Mouse (Mus musculus) cerebellum, adult (tissue): ENCODE data around the gene Exosc10.

Source experiments
- ATAC-seq: cut with Nextera tagmentation; 2 replicates; pipeline ENCODE4 v1.9.2; 2017; ENCODE audit warnings: mild to moderate bottlenecking, moderate library complexity, mixed read lengths; ENCODE audit not compliant: insufficient number of reproducible peaks, low FRiP score, low TSS enrichment

Gene Exosc10

GRCm38 (mm10) chr4:148570138-148570537, 11.9 kb downstream of the Exosc10 start:
- ATAC-seq: no peak

DNA sequence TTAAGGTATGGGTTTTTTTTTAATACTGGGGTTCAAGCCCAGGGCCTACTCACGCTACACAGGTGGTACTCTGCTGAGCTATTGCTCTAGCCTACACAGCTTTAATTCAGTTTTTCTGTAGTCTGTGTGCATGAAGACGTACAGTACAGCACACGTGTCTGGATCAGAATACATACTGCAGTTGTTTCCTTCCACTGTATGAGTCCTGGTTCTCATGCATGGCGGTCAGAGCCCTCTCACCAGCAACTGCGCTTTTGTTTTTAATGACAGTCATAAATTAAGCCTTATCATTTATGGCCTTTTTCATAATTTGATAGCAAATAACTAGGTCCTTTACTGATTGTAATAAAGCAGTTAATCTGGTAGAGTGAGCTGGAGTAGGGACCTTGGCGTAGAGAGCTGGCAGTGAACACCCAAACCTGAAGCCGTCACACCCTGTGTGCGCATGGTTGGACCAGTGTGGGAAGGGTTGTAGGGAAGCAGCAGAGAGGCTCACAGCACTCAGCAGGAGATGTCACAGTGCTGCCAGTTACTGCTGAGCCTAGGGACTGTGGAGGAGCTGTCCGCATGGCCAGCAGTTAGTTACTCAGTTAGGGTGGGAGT, 12.6 kb downstream of the Exosc10 start:
- no peak for ATAC-seq

- ATAC-seq: no peak
Observed at GRCm38 (mm10) chr4:148573222-148573621, 15.0 kb downstream of the Exosc10 start.

GRCm38 (mm10) chr4:148580765-148581164, 22.5 kb downstream of the Exosc10 start:
- no peak for ATAC-seq

- ATAC-seq: no peak
Observed at GRCm38 (mm10) chr4:148581422-148581821, 23.2 kb downstream of the Exosc10 start.

- no peak for ATAC-seq
Observed at GRCm38 (mm10) chr4:148583257-148583656, 25.0 kb downstream of the Exosc10 start.

- no peak for ATAC-seq
Observed at GRCm38 (mm10) chr4:148586648-148587047, 28.4 kb downstream of the Exosc10 start.

- ATAC-seq: no peak
Observed at GRCm38 (mm10) chr4:148588793-148589192, 30.6 kb downstream of the Exosc10 start.

GRCm38 (mm10) chr4:148589565-148589964, 31.3 kb downstream of the Exosc10 start:
- ATAC-seq: no peak

DNA sequence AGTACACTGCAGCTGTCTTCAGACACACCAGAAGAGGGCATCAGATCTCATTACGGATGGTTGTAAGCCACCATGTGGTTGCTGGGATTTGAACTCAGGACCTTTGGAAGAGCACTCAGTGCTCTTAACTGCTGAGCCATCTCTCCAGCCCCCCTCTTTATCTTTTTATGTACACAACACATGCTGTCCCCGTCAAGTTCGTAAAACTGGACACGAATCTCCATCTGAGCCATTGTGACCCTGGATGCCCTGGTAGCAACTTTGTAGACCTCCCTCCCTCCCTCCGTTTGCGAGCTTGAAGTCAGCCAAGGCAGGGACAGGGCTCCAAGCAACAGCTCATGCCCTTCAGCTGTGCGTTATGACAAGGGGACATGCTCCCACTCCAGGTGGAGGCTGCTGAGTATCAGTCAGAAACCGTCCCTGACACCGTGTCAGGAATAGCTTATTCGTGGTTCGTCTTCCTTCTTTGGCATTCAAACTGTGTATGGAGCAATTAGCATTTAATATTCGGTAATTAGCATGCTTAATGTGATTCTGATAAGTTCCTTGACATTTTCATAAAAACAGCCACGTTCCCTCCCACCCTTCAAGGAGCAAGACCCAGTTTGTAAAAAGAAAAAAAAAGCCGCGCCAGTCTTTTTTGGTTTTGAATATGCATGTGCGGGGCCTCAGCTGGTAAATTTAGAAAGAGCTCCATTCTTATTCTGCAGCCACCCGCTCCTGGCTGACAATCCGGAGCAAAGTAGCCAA, 32.4 kb downstream of the Exosc10 start:
- ATAC-seq: no peak; the same call in 1 of the 2 replicates

DNA sequence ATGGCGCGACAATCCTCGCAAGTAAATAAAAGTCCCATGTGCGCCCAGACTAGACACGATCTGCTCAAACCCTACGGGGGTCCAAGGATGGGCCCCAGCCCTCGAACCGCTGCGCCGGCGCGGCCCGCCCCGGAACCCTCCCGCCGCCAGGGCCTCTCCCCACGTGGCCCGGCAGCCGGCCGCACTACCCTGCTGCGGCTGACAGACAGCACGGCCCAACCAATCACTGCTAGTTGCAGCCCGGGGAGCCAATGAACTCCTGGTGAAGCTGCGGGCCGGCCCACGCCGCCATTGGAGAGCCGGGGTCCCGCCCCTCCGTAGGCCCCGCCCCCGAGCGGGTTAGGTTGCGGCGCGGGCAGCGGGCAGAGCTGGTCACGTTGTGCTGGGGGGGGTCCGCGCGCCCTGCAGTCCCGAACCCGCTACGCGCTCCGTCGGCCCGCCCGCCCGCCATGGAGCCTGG, 33.0 kb downstream of the Exosc10 start, which contains the start of gene Srm:
Gene Srm (plus strand): TSS at position 333 of the 460 bp plus-strand sequence.
- ATAC-seq: peak; percentile 99

GRCm38 (mm10) chr4:148591637-148592380, 33.6 kb downstream of the Exosc10 start:
- ATAC-seq: no peak

DNA sequence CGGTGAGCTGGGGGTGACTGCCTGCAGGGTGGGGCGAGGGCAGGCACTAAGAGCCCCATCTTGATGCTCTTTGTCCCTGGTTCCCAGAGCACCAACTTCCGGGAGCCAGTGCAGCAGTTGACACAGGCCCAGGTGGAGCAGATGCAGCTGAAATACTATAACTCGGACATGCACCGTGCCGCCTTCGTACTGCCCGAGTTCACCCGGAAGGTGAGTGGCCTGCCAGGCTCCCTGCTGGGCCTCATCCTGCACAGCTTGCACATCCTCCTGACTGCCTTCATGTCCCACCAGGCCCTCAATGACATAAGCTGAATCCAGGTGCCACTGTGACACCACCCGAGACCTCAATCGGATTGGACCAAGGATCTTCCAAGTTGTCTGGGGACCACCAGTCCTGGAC, 35.8 kb downstream of the Exosc10 start:
- ATAC-seq: no peak

DNA sequence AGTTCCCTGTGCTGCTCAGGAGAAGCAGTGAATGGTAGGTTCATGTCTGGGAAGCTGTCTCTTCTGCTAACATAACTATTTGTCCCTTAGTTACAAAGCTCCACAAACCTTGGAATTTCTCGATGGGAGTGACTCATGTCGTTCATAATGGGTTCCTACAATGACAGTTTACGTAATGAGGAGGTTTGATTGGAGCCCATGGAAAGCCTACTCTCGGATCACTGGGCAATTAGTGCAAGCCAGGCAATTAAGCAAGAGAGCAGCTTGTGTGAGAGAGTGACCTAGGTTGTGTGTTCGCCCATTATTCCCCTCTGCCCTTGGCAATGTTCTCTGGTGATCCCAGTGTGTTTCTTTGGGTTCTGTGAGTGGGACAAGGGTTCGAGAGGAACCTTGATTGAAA, 37.7 kb downstream of the Exosc10 start:
- no peak for ATAC-seq

DNA sequence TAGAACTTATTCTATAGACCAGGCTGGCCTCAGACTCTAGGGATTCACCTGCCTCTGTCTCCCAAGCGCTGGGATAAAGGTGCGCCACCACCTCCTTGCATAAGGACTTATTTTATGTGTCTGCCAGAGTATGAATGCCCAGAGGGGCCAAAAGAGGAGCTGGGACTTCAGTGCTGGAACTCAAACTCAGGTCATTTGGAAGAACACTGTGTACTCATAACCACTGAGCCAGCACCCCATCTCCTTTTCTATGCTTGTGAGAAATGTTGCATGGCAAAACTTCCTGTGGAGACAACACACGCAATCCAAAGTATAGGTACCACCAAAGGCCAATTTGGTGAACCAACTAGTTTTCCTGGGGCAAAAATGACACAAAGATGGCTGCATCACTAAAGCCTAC, 38.5 kb downstream of the Exosc10 start:
- ATAC-seq: no peak

DNA sequence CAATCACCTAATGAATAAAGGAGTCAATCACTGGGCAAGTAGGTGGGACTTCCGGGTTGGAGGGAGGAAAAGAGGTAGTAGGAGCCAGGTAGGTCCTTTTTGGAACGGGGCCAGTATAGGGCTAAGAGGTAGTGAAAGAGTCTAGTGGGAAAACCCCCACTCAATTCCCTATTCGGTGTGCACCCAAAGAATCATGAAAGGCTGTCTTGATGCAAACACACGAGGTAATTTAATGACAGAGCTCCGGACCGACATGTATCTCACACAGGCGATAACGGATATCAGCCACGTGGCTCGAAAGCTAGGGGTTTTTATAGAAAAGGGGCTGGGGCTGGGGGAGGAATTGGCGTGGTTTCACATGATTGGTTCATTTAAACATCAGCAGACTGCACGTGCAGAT, 40.6 kb downstream of the Exosc10 start:
- ATAC-seq: no peak

DNA sequence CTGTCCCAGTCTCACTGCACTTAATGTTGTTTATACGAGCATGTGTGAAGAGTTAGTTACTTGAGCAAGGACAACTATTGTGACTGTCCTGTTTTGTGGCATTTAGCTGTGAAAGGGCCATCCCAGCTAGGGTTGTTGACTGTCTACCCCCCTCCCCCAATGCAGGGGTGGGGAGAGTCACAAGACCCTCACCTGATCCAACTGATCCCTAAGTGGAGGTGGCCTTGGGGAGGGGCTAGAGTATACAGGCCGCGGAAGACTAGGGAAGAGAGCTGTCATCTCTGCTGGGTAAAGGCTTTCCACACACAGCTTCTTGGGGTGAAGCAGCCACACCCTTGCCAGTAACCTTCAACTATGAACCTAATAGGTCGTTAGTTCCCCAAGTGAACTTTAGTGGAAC, 42.1 kb downstream of the Exosc10 start:
- ATAC-seq: no peak

DNA sequence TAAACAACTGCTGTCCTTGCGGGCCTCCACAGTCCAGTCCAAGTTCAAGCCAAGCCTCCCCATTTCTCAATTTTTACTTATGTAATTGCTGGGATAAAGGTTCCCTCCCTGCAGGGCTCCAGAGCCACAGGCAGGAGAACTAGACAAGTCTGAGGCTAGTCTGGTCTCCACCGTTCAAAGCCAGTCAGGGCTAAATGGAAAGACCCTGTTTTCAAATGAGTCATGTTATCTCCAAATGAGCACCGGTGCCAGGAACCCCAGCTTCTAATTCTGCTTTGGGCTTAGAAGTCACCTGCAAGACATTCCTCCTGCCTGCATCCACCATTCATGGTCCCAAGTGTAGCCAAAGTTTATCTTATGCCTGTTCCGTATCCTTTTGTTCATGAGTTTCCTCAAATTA, 43.6 kb downstream of the Exosc10 start:
- no peak for ATAC-seq

DNA sequence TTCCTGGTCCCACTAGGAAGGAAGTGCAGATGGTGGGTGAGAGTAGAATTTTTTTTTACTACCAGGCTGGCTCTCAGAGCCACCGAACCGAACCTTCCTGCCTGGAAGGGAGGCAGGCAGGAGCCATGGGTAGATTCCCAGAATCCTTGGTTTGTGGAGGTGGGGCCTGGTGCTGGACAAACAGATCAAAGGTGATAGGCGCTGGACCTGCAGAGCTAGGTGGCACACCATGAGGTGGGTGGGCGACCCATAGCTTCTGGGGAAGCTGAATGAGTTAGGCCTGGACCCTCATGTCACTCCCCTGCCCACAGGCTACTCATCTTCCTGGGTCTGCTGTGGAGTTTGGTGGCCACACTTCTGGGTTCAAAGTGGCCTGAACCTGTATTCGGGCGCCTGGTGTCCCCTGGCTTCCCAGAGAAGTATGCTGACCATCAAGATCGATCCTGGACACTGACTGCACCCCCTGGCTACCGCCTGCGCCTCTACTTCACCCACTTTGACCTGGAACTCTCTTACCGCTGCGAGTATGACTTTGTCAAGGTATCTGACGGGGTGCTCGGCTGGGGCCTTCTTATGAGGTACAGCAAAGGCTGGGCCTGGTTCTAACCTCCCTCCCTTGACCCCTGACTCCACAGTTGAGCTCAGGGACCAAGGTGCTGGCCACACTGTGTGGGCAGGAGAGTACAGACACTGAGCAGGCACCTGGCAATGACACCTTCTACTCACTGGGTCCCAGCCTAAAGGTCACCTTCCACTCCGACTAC, 44.3 kb downstream of the Exosc10 start, which contains the start of gene Masp2:
Gene Masp2 (plus strand): TSS at position 198 of the 764 bp plus-strand sequence.
- no peak for ATAC-seq

DNA sequence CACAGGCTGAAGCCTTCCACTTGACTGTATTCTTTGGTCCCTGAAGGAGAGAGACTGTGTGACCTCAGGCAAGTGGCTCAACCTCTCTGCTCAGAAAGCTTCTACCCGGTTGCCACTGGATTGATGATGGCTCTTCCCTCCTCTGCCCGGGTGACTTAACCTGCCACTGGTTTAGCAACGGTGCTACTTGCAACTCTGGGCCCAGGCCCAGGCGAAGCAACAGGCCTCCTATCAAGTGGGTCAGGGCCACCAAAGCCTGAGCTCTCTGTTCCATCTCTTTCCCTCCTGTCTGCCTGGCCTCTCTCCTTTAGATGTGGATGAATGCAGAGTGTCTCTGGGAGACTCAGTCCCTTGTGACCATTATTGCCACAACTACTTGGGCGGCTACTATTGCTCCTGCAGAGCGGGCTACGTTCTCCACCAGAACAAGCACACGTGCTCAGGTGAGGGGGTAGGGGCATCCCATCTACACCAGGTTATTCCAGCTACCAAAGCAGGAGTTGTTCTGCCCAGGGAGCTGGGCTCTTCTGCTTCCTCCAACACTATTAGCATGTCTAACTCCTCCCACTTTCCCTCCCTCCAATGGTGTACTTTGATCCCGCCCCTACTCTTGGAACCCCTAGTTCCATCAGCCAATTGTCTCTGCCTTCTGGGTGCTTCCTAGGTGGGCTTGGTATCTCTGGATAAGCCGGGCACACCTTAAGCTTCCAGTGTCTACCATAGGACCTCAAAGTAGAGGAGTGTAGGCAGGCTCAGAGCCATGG, 45.3 kb downstream of the Exosc10 start:
- no peak for ATAC-seq
